In the genomic region with DNA sequence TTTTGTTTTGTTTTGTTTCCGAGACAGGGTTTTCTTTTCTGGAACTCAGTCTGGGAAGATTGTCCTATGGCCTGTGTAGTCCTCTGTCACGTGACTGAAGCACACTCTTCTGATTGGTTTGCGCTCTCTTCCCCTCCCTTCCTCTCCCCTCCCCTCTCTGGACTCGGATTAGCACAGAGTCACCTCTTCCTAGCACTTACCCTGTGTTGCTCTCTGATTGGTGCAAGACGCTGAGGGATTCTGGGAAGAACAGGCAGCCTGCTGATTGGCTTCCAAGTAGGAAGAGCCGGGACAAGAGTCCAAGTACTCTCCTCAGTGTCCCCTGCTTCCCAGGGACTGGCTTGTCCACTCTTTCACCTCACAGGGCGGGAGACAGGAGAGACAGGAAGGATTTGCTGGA, we compare ENCODE assay signal across 8 mouse cellular contexts. TPM values are rescaled to one million over a fixed set of nuclear protein-coding genes. Genes with fewer than 3 reads are reported as not detected.
A peak's percentile ranks its signal among the peaks of the same experiment; 100 is the strongest.
DNase-seq lines count a peak whose midpoint lies in the region; TF ChIP-seq lines count a peak whose summit lies in the region.

No protein-coding gene starts in this region.

- no peak overlapping the region for H3K4me3 ChIP-seq in gastrocnemius, adult 2 months

- H3K27ac ChIP-seq in gastrocnemius, adult 2 months: peak overlapping the region; percentile 44; the same call in 1 of the 2 replicates

- TF ChIP-seq CTCF in gastrocnemius, adult 2 months (IDR thresholded peaks at IDR 0.05): no peak

- DNase-seq in gastrocnemius, adult 2 months: no peak
- no peak for DNase-seq in gastrocnemius, adult 18-20 months (ENCODE audit: low spot score)
- peak; percentile 56 for DNase-seq in 3T3-L1 (ENCODE audit: low read depth, low spot score)
- DNase-seq in embryo, embryonic 10.5 days (ENCODE audit: low spot score): peak; percentile 51
- DNase-seq in lung, postnatal 14 days: peak; percentile 27
- DNase-seq in cerebellum, postnatal 36 days: no peak
- no peak for DNase-seq in thymus, postnatal 14 days
- DNase-seq in Muller cell, postnatal 12 days (ENCODE audit: inconsistent ontology term): no peak

- intact Hi-C loops in gastrocnemius, adult 2 months (cut with DNase I): no loop called here

RNA-seq across cellular contexts. Expression of a gene that starts 26.1 kb away (rescaled TPM):
- 10 to 100 TPM; 31.2 to 41.3 TPM for total RNA-seq in gastrocnemius, adult 2 months (2021)
- 10 to 100 TPM; 37.9 to 44.4 TPM for total RNA-seq in gastrocnemius, adult 18-20 months (2021)

Comparison
In these comparisons a context has a peak if more than half of its experiments do, and no peak if none do; other contexts are left out.
1. DNase-seq: peak in 3T3-L1 (single experiment), embryo, embryonic 10.5 days (single experiment) and lung, postnatal 14 days (single experiment); none in gastrocnemius, adult 2 months (single experiment), gastrocnemius, adult 18-20 months (single experiment), cerebellum, postnatal 36 days (0 of 2), thymus, postnatal 14 days (single experiment) and Muller cell, postnatal 12 days (single experiment).